Mouse (Mus musculus): ENCODE data around the gene Ucp2.

The Ucp2 gene

GRCm38 (mm10) chr7:100501844-100502373, 8.8 kb downstream of the Ucp2 start:
- no peak for DNase-seq (ENCODE audit: low spot score in 2 of 2)

DNA sequence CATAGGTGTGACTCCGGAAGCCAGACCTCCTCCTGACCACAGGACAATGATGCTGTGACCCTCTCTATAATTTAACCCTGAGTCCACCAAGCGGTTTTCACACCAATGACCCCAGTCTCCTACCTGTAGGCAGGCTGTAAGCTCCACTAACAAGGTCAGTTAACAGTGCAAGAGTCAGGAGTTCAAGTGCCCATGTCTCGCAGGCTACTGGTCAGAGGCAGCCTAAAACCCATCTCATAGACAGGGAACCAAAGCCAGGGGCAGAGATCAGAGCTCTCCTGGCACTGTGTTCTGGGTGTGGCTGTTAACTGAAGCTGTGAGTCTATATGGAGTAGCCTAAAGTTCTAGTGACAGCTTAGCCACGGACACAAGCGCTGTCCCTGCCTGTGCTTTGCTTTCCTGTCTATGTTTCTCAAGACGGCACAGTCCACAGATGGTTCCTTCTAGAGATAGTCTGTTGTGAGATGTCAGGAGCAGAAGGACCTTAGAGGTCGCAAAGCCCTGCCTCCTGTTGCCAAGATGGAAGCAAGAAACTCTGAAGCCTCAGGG, 9.3 kb downstream of the Ucp2 start:
- peak; percentile 42 to 72 for DNase-seq (ENCODE audit: low spot score in 2 of 2)

- DNase-seq (ENCODE audit: low spot score in 2 of 2) = peak in 1 of 2 experiments; percentile 75
Measured at GRCm38 (mm10) chr7:100503076-100503475, 9.9 kb downstream of the Ucp2 start.

GRCm38 (mm10) chr7:100504740-100505487, 11.8 kb downstream of the Ucp2 start:
- DNase-seq (ENCODE audit: low spot score in 2 of 2) = no peak

GRCm38 (mm10) chr7:100506494-100506893, 13.4 kb downstream of the Ucp2 start:
- DNase-seq (ENCODE audit: low spot score in 2 of 2) = no peak

- no peak for DNase-seq (ENCODE audit: low spot score in 2 of 2)
Measured at GRCm38 (mm10) chr7:100508670-100509069, 15.5 kb downstream of the Ucp2 start.

DNA sequence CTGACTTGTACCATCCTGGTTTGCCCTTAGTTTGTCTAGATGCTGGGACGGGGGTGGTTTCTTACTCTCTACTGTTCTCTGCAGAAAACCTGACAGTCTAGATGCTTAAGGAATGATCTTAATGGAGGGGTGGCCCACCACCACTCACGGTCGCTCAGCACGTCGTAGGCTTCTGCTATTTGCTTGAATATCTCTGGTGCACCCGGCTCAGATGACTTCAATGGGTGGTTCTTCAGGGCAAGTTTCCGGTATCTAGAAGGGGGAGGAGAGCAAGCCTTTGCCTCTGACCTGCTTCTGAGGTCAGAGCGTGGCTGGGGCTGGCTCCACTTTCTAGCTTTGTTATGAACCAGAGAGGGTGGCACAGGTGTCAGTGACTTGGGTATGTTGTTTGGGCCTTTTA, 18.5 kb downstream of the Ucp2 start:
- no peak for DNase-seq (ENCODE audit: low spot score in 2 of 2)

DNA sequence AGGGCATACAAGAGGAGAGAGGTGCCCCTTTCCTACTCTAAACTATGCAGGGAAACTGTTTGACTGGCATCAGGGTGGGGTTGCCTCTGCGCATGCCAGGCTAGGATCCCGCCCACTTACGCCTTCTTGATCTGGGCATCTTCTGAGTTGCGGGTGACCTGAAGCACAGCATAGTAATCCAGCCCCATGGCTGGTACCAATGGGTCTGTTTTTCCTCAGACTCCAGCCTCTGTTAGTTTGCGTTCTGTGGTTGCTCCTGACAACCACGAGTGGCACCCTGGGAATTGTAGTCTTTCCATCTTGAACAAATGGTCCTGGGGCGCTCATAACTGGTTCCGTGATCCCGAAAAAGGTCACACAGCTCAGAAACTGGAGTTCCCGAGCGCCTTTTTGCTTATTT, 21.4 kb downstream of the Ucp2 start, which contains the start of gene Dnajb13:
Gene Dnajb13 (minus strand): TSS at position 388 of the 400 bp plus-strand sequence.
- no peak for DNase-seq (ENCODE audit: low spot score in 2 of 2)

DNA sequence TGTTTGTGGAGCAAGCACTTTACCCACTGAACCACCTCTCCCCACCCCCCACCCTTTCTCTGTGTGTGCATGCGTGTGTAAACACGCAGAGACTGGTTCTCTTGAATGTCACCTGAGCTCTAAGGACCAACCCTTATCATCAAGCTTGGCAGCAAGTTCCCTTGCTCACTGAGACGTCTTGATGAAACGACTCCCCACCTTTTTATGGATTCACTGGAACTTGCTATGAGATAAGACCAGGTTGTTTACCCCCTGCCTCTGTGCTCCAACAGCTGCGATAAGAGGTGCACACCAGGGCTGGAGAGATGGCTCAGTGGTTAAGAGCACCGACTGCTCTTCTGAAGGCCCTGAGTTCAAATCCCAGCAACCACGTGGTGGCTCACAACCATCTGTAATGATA, 27.1 kb downstream of the Ucp2 start:
- no peak for DNase-seq (ENCODE audit: low spot score in 2 of 2)

DNA sequence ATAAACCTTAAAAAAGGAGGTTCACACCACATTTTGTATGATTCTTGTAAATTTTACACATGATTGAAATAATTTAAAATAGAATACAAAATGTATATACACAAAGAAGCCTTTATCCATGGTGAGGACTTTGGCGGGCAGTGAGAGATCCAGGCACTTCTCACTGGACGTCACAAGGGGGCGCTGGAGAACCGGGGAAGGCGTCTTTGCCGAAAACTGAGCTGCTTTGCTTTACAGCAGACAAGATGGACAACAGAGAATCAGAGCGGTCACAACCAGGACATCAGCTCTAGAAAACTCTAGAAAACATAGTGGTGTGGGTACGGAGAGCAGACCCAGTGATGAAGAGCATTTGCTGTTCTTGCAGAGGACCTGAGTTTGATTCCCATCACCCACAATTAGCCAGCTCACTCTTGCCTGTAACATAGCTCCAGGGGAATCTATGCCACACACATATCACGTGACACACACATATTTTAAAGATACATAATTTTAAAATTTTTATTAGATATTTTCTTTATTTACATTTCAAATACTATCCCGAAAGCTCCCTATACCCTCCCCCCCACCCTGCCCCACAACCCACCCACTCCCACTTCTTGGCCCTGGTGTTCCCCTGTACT, 27.6 kb downstream of the Ucp2 start:
- peak; percentile 82 to 96 for DNase-seq (ENCODE audit: low spot score in 2 of 2)

DNA sequence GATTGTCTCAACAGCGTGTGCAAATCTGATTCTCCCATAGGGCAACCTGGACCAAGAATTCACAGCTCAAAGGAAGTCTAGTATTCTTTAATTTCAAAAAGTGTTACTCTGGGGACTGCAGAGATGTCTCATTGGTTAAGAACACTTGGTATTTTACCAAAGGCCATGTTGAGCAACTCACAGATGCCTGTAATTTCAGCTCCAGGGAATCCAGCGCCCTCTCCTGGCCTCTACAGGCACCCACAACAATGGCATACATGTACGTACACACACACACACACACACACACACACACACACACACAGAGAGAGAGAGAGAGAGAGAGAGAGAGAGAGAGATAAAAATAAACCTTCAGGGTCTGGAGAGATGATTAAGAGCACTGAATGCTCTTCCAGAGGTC, 29.1 kb downstream of the Ucp2 start:
- DNase-seq (ENCODE audit: low spot score in 2 of 2) = no peak

DNA sequence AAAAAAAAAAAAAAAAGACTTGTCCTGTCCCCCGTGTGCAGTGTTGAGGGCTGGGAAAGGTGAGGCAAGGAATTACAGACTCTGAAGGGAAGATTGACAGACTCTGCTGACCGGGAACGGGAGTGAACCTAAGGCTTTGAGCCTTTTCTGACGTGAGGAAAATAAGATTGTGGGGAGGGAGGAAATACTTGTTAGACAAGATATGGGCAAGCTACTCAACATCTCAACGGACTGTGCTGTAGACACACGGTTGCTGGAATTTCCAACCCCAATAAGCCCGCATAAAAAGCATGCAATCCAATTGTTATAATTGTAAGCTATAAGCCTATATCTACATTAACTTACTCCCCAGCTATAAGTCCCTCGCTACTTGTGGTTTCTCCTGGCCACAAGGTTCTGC, 31.5 kb downstream of the Ucp2 start:
- no peak for DNase-seq (ENCODE audit: low spot score in 2 of 2)

- DNase-seq (ENCODE audit: low spot score in 2 of 2) = no peak
Measured at GRCm38 (mm10) chr7:100530766-100531165, 37.6 kb downstream of the Ucp2 start.

DNA sequence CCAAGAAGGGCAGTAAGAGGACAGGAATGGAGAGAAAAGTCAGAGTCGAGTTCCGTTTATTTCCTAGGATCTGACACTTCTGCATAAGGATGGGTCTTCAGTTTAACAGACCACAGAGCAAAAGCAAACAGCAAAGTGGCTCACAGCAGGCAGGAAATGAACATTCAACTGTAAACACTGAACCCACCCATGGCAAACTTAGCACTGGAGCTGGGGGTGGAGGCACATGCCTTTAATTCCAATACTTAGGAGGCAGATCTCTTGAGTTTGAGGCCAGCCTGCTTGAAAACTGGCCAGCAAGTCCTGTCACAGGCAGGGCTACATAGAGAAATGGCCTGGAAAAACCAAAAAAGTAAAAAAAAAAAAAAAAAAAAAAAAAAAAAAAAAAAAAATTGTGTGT, 40.4 kb downstream of the Ucp2 start:
- no peak for DNase-seq (ENCODE audit: low spot score in 2 of 2)

GRCm38 (mm10) chr7:100534216-100534615, 41.1 kb downstream of the Ucp2 start:
- no peak for DNase-seq (ENCODE audit: low spot score in 2 of 2)

DNA sequence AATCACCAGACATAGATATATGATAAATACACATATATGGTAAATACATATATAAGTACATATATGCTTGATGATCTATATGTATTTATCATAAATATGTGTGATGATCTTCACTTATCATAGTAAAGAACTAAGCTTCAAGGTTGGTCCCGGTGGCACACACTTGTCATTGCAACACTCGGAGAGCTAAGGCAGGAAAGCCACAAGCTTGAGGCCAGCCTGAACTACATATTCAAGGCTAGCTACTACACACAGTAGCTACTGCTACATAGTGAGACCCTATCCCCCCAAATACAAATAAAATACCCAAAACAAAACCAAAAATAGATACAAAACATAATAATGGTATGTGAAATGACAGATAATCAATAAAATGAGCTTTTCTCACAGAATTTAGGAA, 42.7 kb downstream of the Ucp2 start:
- no peak for DNase-seq (ENCODE audit: low spot score in 2 of 2)

GRCm38 (mm10) chr7:100536804-100537518, 43.8 kb downstream of the Ucp2 start, which contains the start of gene Coa4:
Gene Coa4 (plus strand): TSS chr7:100537071.
- peak; percentile 82 to 90 for DNase-seq (ENCODE audit: low spot score in 2 of 2)

- DNase-seq (ENCODE audit: low spot score in 2 of 2) = no peak
Measured at GRCm38 (mm10) chr7:100537519-100537902, 44.4 kb downstream of the Ucp2 start.

DNA sequence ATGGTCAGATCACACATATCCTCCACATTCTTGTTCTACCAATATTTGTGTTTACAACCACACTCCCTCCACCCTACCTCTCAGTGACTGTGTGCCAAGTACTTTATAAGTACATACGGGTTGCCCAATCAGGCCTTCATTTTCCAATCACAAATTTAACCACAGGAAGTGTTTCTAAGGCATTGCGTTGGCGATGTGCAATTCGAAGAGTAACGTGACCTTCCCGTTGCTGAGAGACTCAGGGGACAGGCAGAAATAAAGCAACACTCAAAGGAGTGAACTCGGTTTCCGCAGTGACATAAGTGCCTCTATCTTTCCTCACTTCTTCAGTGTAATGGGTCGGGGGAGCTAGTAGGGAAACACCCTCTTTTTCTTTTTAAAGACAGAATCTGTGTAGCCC, 46.4 kb downstream of the Ucp2 start:
- DNase-seq (ENCODE audit: low spot score in 2 of 2) = peak in 1 of 2 experiments; percentile 15

- DNase-seq (ENCODE audit: low spot score in 2 of 2) = no peak
Measured at GRCm38 (mm10) chr7:100544437-100544836, 51.3 kb downstream of the Ucp2 start.

DNA sequence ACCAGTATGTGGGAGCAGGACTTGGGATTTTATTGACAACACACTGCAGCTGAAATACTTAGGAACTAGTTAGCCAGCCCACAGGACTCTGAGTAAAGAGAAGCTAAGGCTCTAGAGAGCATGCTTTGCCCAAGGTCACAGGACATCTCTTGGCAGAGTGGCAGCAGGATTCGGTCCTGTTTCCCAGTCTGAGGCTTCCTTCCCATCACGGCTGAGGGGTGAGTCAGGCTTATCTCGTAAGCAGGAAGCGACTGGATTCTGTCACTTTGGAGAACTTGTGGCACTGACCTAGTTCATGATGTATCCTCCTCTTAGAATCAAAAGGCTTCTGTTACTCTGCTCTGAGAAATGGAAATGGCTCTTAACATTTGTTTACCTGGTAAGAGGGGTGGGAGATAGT, 54.5 kb downstream of the Ucp2 start:
- no peak for DNase-seq (ENCODE audit: low spot score in 2 of 2)

DNA sequence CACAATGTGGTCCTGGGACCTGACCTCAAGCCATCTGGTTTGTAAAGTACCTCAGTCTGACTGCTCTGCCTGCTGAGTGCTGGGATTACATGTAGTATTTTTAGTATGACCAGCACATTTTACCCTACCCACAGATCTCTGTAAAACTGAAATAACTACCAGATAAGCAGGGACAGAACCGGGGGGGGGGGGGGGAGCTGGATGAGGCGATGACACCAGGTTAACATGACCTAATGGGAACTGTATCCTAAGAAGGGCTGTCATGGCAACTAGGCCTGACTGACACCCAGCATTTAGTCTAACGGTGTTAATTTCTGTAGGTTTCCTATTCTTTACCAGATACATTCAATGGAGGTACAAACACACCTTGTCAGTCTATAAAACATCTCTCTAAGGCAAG, 56.7 kb downstream of the Ucp2 start:
- no peak for DNase-seq (ENCODE audit: low spot score in 2 of 2)

All from spleen, postnatal 4 days (tissue).